Mouse (Mus musculus): ENCODE data around the gene Aptx. TPM values are rescaled to one million over a fixed set of nuclear protein-coding genes. Genes with fewer than 3 reads are reported as not detected.
A peak's percentile ranks its signal among the peaks of the same experiment; 100 is the strongest.

Aptx gene
- polyA plus RNA-seq, 1 experiment from 2014 or later: 8.5 TPM

- 78% methylated on average over 5 of the region's 5 CpGs for WGBS (ENCODE audit: insufficient replicate concordance)
- Histone ChIP-seq H3K36me3 (replicated peaks) (no peaks in the 10 kb centered on the region), H3K27ac (replicated peaks) (no peak overlapping the region), H3K4me1 (replicated peaks) (no peaks in the 10 kb centered on the region), H3K27me3 (no peaks in the 10 kb centered on the region; the same call in 1 of the 2 replicates), H3K4me2 (no peak overlapping the region), H3K4me3 (replicated peaks) (no peak overlapping the region), H3K9ac (no peak overlapping the region), H3K9me3 (replicated peaks) (no peaks in the 10 kb centered on the region)
- no peak for ATAC-seq (ENCODE audit: insufficient read depth)
Observed at GRCm38 (mm10) chr4:40673526-40673925, 29.5 kb downstream of the Aptx start.

GRCm38 (mm10) chr4:40666237-40667012 lies 36.6 kb downstream of the Aptx start:
- Histone ChIP-seq H3K36me3 (replicated peaks) (no peaks in the 10 kb centered on the region), H3K27ac (replicated peaks) (no peak overlapping the region), H3K4me2 (no peak overlapping the region), H3K9ac (no peak overlapping the region), H3K4me3 (replicated peaks) (no peak overlapping the region), H3K27me3 (no peaks in the 10 kb centered on the region), H3K9me3 (replicated peaks) (no peaks in the 10 kb centered on the region), H3K4me1 (replicated peaks) (no peaks in the 10 kb centered on the region)
- ATAC-seq (ENCODE audit: insufficient read depth): no peak
- WGBS (ENCODE audit: insufficient replicate concordance): 54% methylated on average over 9 of the region's 9 CpGs

GRCm38 (mm10) chr4:40651055-40651454 lies 51.9 kb downstream of the Aptx start:
- Histone ChIP-seq H3K4me3 (replicated peaks) (no peak overlapping the region), H3K36me3 (replicated peaks) (no peaks in the 10 kb centered on the region), H3K27me3 (no peaks in the 10 kb centered on the region), H3K4me2 (no peak overlapping the region), H3K9ac (no peak overlapping the region), H3K27ac (replicated peaks) (no peak overlapping the region), H3K9me3 (replicated peaks) (no peaks in the 10 kb centered on the region), H3K4me1 (replicated peaks) (no peaks in the 10 kb centered on the region)
- ATAC-seq (ENCODE audit: insufficient read depth): no peak
- WGBS (ENCODE audit: insufficient replicate concordance): 59% methylated on average over 2 of the region's 2 CpGs

- WGBS (ENCODE audit: insufficient replicate concordance): 54% methylated on average over 5 of the region's 5 CpGs
- Histone ChIP-seq H3K9me3 (replicated peaks) (no peaks in the 10 kb centered on the region), H3K4me2 (no peak overlapping the region), H3K27me3 (no peaks in the 10 kb centered on the region), H3K9ac (no peak overlapping the region), H3K36me3 (replicated peaks) (no peaks in the 10 kb centered on the region), H3K4me3 (replicated peaks) (no peak overlapping the region), H3K4me1 (replicated peaks) (no peaks in the 10 kb centered on the region), H3K27ac (replicated peaks) (no peak overlapping the region)
- ATAC-seq (ENCODE audit: insufficient read depth): no peak
Observed at GRCm38 (mm10) chr4:40649111-40649510, 53.9 kb downstream of the Aptx start.

GRCm38 (mm10) chr4:40643567-40643966 lies 59.4 kb downstream of the Aptx start:
- Histone ChIP-seq H3K4me3 (replicated peaks) (no peak overlapping the region), H3K27ac (replicated peaks) (no peak overlapping the region), H3K4me1 (replicated peaks) (no peaks in the 10 kb centered on the region), H3K27me3 (no peaks in the 10 kb centered on the region), H3K9me3 (replicated peaks) (no peaks in the 10 kb centered on the region), H3K36me3 (replicated peaks) (no peaks in the 10 kb centered on the region), H3K4me2 (no peak overlapping the region), H3K9ac (no peak overlapping the region)
- 45% methylated on average over 5 of the region's 5 CpGs for WGBS (ENCODE audit: insufficient replicate concordance)
- no peak for ATAC-seq (ENCODE audit: insufficient read depth)

GRCm38 (mm10) chr4:40640991-40641390 lies 62.0 kb downstream of the Aptx start:
- Histone ChIP-seq H3K4me1 (replicated peaks) (no peaks in the 10 kb centered on the region), H3K4me2 (no peak overlapping the region), H3K9me3 (replicated peaks) (no peaks in the 10 kb centered on the region), H3K27me3 (no peaks in the 10 kb centered on the region), H3K9ac (no peak overlapping the region), H3K36me3 (replicated peaks) (no peaks in the 10 kb centered on the region), H3K27ac (replicated peaks) (no peak overlapping the region), H3K4me3 (replicated peaks) (no peak overlapping the region)
- no peak for ATAC-seq (ENCODE audit: insufficient read depth)
- WGBS (ENCODE audit: insufficient replicate concordance): 61% methylated on average over 4 of the region's 4 CpGs

MicroRNAs encoded within 50 kb of the gene (microRNA counts, 519-probe panel; counts per million panel counts)
- 2,041 counts per million, percentile 25 among the panel's probes with 10 or more counts for microRNA mmu-miR-207

Small RNA genes lying within 50 kb of the gene (microRNA-seq; reads per million reads assigned to microRNA genes)
- not detected for gene Mir207

Other genes starting within 250 kb of the Aptx start
- gene Tmem215, start 231.0 kb downstream of the Aptx start, polyA plus RNA-seq (2015; fragmentation: Nextera tagmentation; extraction: Ambion mirVana): 0.07 and 0.09 TPM in 2 replicates
- gene Dnaja1, start 19.0 kb upstream of the Aptx start, polyA plus RNA-seq (2015; fragmentation: Nextera tagmentation; extraction: Ambion mirVana): 121 and 130 TPM in 2 replicates
- 71.6 and 75.5 TPM in 2 replicates for gene Smu1, start 54.7 kb upstream of the Aptx start, polyA plus RNA-seq (2015; fragmentation: Nextera tagmentation; extraction: Ambion mirVana)
- 33.6 and 34.8 TPM in 2 replicates for gene B4galt1, start 150.8 kb upstream of the Aptx start, polyA plus RNA-seq (2015; fragmentation: Nextera tagmentation; extraction: Ambion mirVana)
- 0.82 and 0.96 TPM in 2 replicates for gene Spink4, start 216.9 kb upstream of the Aptx start, polyA plus RNA-seq (2015; fragmentation: Nextera tagmentation; extraction: Ambion mirVana)
- 110 and 114 TPM in 2 replicates for gene Bag1, start 245.1 kb upstream of the Aptx start, polyA plus RNA-seq (2015; fragmentation: Nextera tagmentation; extraction: Ambion mirVana)
- 40.7 and 42.4 TPM in 2 replicates for gene Chmp5, start 245.2 kb upstream of the Aptx start, polyA plus RNA-seq (2015; fragmentation: Nextera tagmentation; extraction: Ambion mirVana)

Data from liver, embryonic 15.5 days (tissue).